Mouse (Mus musculus) adrenal gland, adult 10 weeks (tissue): ENCODE measurements around the gene Dysf. TPM values are rescaled to one million over a fixed set of nuclear protein-coding genes. Genes with fewer than 3 reads are reported as not detected.

Experiments used
- polyA plus RNA-seq: library from polyadenylated mRNA; stranded (reverse); fragments of 350-450 nt; fragmentation: Illumina TruSeq; extraction: RNeasy Lipid Tissue Mini Kit (QIAGEN cat#74804); gene quantifications from one replicate; pipeline ENCODE4 v1.2.3, GENCODE M21; 2014; ENCODE audit warnings: low read depth, low replicate concordance

Dysf gene
- polyA plus RNA-seq, result 5.2 TPM

DNA sequence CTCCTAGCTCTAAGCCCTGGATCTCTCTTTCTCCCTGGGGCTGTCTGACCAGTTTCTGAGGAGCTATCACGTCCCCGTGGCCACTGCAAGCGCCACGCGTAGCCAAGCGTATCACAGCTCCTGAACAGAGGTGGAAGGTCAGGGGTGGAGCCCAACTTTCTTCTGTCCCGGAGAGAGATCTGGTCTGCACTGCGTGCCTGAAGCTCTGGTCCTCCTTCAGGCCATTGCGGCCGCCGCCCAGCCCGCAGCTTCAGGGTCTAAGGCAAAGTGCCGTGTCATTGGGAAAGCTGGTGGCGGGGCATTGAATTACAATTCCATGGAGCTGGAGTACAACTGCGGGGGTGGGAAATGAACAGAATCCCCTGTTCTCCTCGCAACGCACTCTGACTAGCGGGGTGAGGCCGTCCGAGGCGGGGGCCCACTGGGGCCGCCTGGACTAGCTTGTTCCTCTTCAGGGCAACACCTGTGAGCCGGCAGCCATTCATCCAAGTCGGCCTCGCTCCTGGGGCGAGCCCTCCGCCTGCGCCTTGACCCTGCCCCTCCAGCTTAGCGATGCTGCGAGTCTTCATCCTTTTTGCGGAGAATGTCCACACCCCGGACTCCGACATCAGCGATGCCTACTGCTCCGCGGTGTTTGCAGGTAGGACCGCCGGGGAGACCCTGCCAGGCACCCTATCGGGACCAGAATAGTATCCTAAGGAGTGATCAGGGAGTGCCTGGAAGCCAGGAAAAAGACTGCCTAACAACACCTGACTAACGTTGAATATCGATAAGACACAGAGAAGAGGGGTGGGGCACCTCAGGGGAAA, at the start of gene Dysf:
Gene Dysf, plus strand, starts transcription at position 228 of the 809 bp plus-strand sequence.

Other genes with a start within 250 kb of the Dysf start
- gene Ankrd53, start 245.9 kb upstream of the Dysf start, polyA plus RNA-seq, result not detected
- 59.9 TPM for gene Tex261, start 232.8 kb upstream of the Dysf start, polyA plus RNA-seq
- 16.0 TPM for gene Nagk, start 213.6 kb upstream of the Dysf start, polyA plus RNA-seq
- 63.2 TPM for gene Paip2b, start 176.8 kb upstream of the Dysf start, polyA plus RNA-seq
- 280 TPM for gene Zfp638, start 141.5 kb upstream of the Dysf start, polyA plus RNA-seq